Mouse (Mus musculus) limb, embryonic 12.5 days (tissue): ENCODE measurements around the gene Plac1. TPM values are rescaled to one million over a fixed set of nuclear protein-coding genes. Genes with fewer than 3 reads are reported as not detected.
A peak's percentile ranks its signal among the peaks of the same experiment; 100 is the strongest.

ENCODE experiments used
- ATAC-seq: fragments of 200-750 bp; cut with Nextera tagmentation; 2 replicates; pipeline ENCODE4 v1.8.0; 2017; ENCODE audit warnings: low read depth, moderate TSS enrichment; ENCODE audit not compliant: insufficient number of reproducible peaks, insufficient read depth, low FRiP score, low TSS enrichment
- H3K27ac ChIP-seq: fragments of 300-500 bp; sonication (generic); 2 replicates; pipeline ENCODE4 v1.5.1; 2016; ENCODE audit warnings: mild to moderate bottlenecking, moderate library complexity
- H3K27me3 ChIP-seq: fragments of 300-500 bp; sonication (generic); 2 replicates; pipeline ENCODE4 v1.6.1; 2016; ENCODE audit warnings: mild to moderate bottlenecking, moderate library complexity
- H3K36me3 ChIP-seq: fragments of 300-500 bp; sonication (generic); 2 replicates; pipeline ENCODE4 v1.6.1; 2016; ENCODE audit warnings: mild to moderate bottlenecking, moderate library complexity
- H3K4me1 ChIP-seq: fragments of 300-500 bp; sonication (generic); replicated peaks from 2 replicates; pipeline ENCODE4 v1.6.1; 2016
- H3K4me2 ChIP-seq: fragments of 300-500 bp; sonication (generic); 2 replicates; pipeline ENCODE4 v1.6.1; 2016; ENCODE audit warnings: mild to moderate bottlenecking, moderate library complexity
- H3K4me3 ChIP-seq: fragments of 300-500 bp; sonication (generic); replicated peaks from 2 replicates; pipeline ENCODE4 v1.5.1; 2016; ENCODE audit warnings: mild to moderate bottlenecking
- H3K9ac ChIP-seq: fragments of 300-500 bp; sonication (generic); replicated peaks from 2 replicates; pipeline ENCODE4 v1.6.1; 2016; ENCODE audit warnings: mild to moderate bottlenecking, moderate library complexity
- H3K9me3 ChIP-seq: fragments of 300-500 bp; sonication (generic); 2 replicates; pipeline ENCODE4 v1.6.1; 2016; ENCODE audit warnings: mild to moderate bottlenecking, moderate library complexity
- WGBS: fragments of 180-500 bp; shearing (Covaris S2); methylation state at CpG from one replicate; pipeline ENCODE4 v1.1.7; 2016; 5-methylcytosine and 5-hydroxymethylcytosine counted together
- polyA plus RNA-seq: library from polyadenylated mRNA; unstranded; fragments of >200 nt; fragmentation: Nextera tagmentation; extraction: Ambion mirVana; gene quantifications from 2 replicates; pipeline ENCODE4 v1.2.1, GENCODE M21; 2016

Gene Plac1
- polyA plus RNA-seq, 1 experiment from 2014 or later: 7.5 TPM

DNA sequence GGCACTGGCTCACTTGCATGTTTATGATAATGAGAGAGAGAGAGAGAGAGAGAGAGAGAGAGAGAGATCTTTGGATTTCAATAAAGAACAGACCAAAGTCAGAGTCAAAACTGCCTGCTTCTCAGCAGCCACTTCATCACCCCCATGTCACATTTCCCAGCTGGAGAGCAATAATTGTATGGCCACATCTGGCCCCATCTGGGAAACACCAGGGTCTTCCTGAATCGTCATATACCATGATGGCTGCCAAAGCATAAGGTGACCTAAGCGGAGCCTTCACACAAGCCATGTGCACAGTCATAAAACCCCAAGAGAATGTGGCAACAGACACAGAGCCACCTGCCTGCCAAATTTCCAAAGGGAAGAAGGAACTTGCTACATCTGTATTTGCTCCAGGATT, 91.9 kb downstream of the Plac1 start:
- H3K9ac ChIP-seq: no peak overlapping the region
- H3K4me2 ChIP-seq: no peak overlapping the region
- ATAC-seq: no peak
- no peak overlapping the region for H3K27ac ChIP-seq
- H3K9me3 ChIP-seq: no peaks in the 10 kb centered on the region
- no peak overlapping the region for H3K4me3 ChIP-seq
- no peaks in the 10 kb centered on the region for H3K36me3 ChIP-seq
- 0 out of 2 replicates have a peak, but pooled peaks cover 3% of the 10 kb centered on the region for H3K27me3 ChIP-seq
- no peaks in the 10 kb centered on the region for H3K4me1 ChIP-seq
- 32% methylated on average over 2 of the region's 2 CpGs for WGBS

DNA sequence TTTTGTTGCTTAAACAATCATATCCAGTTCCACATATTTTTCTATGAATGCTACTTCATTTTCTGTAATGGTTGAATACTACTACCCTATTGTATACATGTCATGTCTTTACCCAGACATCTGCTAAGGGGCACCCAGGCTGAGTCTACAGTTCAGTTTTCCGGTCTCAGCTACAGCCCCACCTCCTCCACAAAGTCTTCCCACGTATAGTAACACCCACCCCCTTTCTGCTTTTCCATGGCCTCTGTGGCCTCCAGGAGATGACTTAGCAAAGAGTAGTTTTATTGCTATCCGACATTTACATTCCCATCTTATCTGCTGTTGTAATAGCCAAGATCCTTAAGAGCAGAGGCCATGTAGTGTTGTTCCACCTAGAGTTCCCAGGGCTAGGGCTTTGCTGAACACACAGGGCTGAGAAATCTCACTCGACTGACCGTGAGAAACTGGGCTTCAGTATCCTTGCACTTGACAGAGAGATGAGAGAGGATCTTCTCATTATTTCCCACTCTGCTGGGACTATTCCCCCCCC, 93.5 kb downstream of the Plac1 start:
- H3K9me3 ChIP-seq: no peaks in the 10 kb centered on the region
- WGBS: 76% methylated on average over 5 of the region's 5 CpGs
- no peaks in the 10 kb centered on the region for H3K4me1 ChIP-seq
- no peak overlapping the region for H3K4me3 ChIP-seq
- H3K4me2 ChIP-seq: no peak overlapping the region
- no peak overlapping the region for H3K9ac ChIP-seq
- H3K27me3 ChIP-seq: 0 out of 2 replicates have a peak, but pooled peaks cover 3% of the 10 kb centered on the region
- no peaks in the 10 kb centered on the region for H3K36me3 ChIP-seq
- no peak for ATAC-seq
- no peak overlapping the region for H3K27ac ChIP-seq

DNA sequence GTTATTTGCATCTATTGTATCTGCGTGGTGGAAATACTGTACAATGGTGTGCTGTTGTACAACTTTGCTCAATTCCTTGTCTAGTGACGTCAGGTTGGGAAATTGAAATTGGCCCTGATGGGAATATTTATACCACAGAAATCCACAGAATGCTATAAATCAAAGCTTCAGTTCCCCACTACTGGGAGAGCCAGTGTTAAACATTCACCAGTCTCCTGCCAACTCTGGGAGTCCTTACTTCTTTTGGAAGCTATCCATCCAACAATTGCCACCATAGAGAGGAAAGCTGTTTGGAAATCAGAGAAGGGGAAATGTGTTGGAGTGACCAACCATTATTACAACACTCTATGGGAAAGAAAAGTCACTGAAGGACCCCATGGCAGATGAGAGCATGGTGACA, 100.3 kb downstream of the Plac1 start:
- H3K4me1 ChIP-seq: no peaks in the 10 kb centered on the region
- no peaks in the 10 kb centered on the region for H3K9me3 ChIP-seq
- no peak overlapping the region for H3K27ac ChIP-seq
- no peak for ATAC-seq
- no peaks in the 10 kb centered on the region; the same call in 1 of the 2 replicates for H3K27me3 ChIP-seq
- WGBS: 84% methylated on average over 2 of the region's 2 CpGs
- no peaks in the 10 kb centered on the region for H3K36me3 ChIP-seq
- H3K4me3 ChIP-seq: no peak overlapping the region
- no peak overlapping the region for H3K4me2 ChIP-seq
- H3K9ac ChIP-seq: no peak overlapping the region

DNA sequence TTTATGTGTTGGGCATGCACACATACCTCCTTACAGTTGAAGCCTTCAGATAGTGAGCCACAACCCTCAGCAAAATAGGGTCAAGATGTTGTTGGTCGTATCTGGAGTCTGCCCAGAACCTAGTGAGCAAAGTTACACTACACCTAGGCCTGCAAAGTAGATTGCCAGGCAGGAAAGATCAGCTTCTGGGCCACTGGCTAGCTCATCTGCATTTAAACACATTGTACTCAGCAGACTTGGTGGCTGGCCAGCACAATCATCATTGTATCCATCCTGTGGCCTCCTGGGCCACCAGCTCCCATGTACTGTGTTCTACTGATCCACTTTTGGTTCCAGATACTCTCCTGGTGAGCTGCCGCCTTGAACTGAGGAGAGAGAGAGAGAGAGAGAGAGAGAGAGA, 102.8 kb downstream of the Plac1 start:
- WGBS: 73% methylated on average over 2 of the region's 2 CpGs
- no peaks in the 10 kb centered on the region; the same call in 1 of the 2 replicates for H3K27me3 ChIP-seq
- H3K4me1 ChIP-seq: no peaks in the 10 kb centered on the region
- H3K9ac ChIP-seq: no peak overlapping the region
- H3K36me3 ChIP-seq: no peaks in the 10 kb centered on the region
- no peak overlapping the region for H3K27ac ChIP-seq
- no peaks in the 10 kb centered on the region for H3K9me3 ChIP-seq
- ATAC-seq: no peak
- no peak overlapping the region for H3K4me3 ChIP-seq
- no peak overlapping the region for H3K4me2 ChIP-seq

DNA sequence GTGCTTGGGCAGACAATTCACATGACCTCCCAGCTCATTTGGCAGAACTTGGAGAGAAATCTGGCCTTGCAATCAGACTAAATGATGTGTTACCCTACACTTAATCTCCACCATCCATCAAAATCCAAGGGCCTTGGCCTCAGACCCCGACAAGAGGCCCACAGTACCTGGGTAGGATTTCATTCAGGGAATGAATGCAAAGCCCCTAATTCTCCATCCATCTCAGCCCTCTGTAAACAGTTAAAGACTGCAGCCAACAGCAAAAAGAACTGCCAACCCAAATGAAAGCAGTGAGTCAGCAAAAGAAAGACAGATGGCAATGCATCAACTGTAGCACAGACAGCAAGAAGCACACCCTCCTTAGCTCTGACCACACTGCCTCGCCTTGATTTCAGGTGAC, 110.4 kb downstream of the Plac1 start:
- no peaks in the 10 kb centered on the region for H3K36me3 ChIP-seq
- peaks cover 2% of the 10 kb centered on the region for H3K27me3 ChIP-seq
- H3K4me2 ChIP-seq: no peak overlapping the region
- peaks cover 13% of the 10 kb centered on the region for H3K4me1 ChIP-seq
- ATAC-seq: no peak
- WGBS: 30% methylated on average over 2 of the region's 2 CpGs
- H3K9me3 ChIP-seq: no peaks in the 10 kb centered on the region
- H3K27ac ChIP-seq: no peak overlapping the region
- H3K4me3 ChIP-seq: no peak overlapping the region
- no peak overlapping the region for H3K9ac ChIP-seq

DNA sequence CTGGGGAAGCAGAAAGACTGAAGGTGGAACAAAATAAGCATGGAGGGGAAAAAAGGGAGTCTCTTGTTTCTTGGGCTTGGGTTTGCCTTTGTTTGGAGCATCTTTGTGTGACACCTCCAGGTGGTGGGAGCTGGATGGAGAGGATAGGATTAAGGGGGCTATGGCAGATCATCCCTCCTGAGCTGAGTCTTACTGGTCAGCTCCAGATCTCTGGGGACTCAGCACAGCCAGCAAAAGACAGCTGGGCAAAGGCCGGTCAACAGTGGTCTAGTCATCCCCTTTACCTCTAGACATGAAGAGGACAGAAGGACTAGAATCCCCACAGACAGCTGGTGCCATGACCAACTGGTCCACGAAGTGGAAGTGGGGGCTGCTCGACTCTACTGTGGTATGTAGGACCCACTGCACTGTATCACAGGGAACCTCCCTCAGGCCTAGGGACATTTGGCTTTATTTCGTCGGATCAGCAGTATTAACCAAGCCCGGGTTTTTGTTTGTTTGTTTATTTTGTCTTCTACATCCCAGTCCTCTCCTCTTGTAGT, 113.3 kb downstream of the Plac1 start:
- H3K4me1 ChIP-seq: peaks cover 13% of the 10 kb centered on the region
- no peak overlapping the region for H3K9ac ChIP-seq
- H3K9me3 ChIP-seq: no peaks in the 10 kb centered on the region
- H3K27me3 ChIP-seq: peaks cover 2% of the 10 kb centered on the region; the same call in 1 of the 2 replicates
- 65% methylated on average over 6 of the region's 6 CpGs for WGBS
- no peak overlapping the region for H3K4me2 ChIP-seq
- no peak overlapping the region for H3K4me3 ChIP-seq
- no peaks in the 10 kb centered on the region for H3K36me3 ChIP-seq
- ATAC-seq: peak; percentile 60
- peak overlapping the region; percentile 75 for H3K27ac ChIP-seq

DNA sequence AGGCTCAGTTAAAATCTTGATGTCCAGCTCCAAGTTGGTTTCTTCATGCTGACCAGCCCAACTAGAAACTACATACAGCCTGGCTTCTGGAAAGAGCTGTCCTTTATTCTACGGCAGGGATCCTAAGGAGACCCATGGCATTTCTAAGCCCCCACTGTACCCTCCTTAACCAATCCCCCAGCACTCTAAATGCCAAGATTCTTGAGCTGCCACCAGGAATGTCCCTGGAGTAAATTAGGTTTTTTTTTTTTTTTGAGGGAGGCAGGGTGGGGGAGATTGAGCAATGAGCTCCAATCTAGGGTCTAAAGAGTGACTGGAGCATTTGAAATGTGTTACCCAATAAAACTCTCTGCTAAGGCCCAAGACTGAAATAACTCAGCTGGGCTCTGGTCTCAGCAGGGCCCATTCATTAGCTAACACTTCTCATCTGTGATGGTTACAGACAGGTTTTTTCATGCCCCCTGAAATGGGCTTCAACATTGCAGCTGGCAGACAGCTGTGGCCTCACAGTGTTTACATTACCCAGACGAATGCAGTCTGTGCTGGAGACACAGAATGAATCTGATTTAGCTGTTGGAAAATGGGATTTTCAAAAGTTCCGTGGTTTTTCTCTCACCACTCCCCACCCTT, 114.0 kb downstream of the Plac1 start:
- no peaks in the 10 kb centered on the region for H3K9me3 ChIP-seq
- ATAC-seq: peak; percentile 88
- H3K4me1 ChIP-seq: peaks cover 13% of the 10 kb centered on the region
- H3K4me2 ChIP-seq: no peak overlapping the region; the same call in 1 of the 2 replicates
- H3K4me3 ChIP-seq: no peak overlapping the region
- H3K36me3 ChIP-seq: no peaks in the 10 kb centered on the region
- H3K9ac ChIP-seq: no peak overlapping the region
- H3K27me3 ChIP-seq: peaks cover 2% of the 10 kb centered on the region; the same call in 1 of the 2 replicates
- WGBS: 21% methylated on average over 3 of the region's 3 CpGs
- peak overlapping the region; percentile 75 for H3K27ac ChIP-seq

DNA sequence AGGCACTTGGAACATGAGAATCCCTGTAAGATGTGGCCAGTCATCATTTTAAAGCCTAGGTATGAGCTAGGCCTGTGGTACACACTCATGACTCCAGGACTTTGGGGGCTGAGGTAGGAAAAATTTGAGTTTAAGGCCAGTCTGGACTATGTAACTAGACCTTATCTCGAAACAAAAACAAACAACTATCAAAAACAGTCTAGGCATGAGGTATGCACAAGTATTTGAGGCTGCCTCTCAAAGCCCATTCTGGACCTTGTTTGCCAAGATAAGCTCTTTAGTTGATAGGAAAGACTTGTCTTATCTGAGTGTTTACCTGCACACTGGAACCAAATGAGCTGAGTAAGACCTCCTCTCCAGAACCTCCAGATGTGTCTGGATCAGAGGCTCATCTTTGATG, 116.3 kb downstream of the Plac1 start:
- Histone ChIP-seq H3K4me1 (peaks cover 13% of the 10 kb centered on the region), H3K4me2 (no peak overlapping the region), H3K27me3 (0 out of 2 replicates have a peak, but pooled peaks cover 3% of the 10 kb centered on the region), H3K9me3 (no peaks in the 10 kb centered on the region), H3K36me3 (no peaks in the 10 kb centered on the region), H3K4me3 (no peak overlapping the region), H3K9ac (no peak overlapping the region), H3K27ac (0 out of 2 replicates have a peak overlapping the region, but pooled peaks have one; percentile 7)
- WGBS: 88% methylated on average over 1 of the region's 1 CpGs
- no peak for ATAC-seq

DNA sequence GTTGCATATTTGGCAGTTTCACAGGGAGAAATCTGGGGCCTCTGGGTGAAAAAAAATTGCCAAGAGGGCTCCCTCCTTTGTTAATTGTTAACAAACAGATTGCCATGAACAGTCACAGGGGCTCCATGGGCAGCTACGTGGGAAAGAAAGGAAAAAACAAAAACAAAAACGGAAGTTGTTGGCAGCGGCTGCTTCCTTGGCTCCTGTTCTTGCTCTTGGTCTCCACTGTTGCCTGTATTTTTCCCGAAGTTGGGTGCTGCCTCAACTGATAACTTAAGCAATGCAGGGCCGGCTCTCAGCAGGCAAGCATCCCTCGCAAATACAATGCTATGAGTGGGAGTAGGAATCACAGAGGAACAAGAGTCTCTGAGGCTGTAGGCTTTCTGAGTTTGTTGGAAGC, 121.3 kb downstream of the Plac1 start:
- Histone ChIP-seq H3K27me3 (0 out of 2 replicates have a peak, but pooled peaks cover 6% of the 10 kb centered on the region), H3K9ac (no peak overlapping the region), H3K9me3 (no peaks in the 10 kb centered on the region), H3K4me3 (no peak overlapping the region), H3K36me3 (no peaks in the 10 kb centered on the region), H3K27ac (no peak overlapping the region), H3K4me1 (peaks cover 21% of the 10 kb centered on the region; the same call in 1 of the 2 replicates), H3K4me2 (no peak overlapping the region)
- 68% methylated on average over 6 of the region's 6 CpGs for WGBS
- ATAC-seq: no peak

DNA sequence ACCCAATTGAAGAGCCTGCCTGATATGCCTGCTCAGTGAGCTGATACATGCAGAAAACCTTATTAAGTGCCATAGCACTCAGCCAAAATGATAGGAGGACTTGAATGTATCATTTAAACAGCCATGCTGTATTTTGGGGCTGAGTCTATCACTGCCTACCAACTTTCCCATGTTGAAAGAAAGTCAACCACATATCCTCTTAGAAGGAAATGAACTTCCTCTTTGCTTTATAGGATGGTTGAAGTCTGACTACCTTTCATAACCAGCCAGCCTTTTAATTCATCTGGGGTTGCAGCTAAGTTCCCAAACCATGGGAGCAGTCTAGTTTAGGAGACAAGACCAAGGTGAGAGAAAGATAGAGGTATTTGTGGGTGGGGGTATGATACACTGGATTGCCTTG, 121.9 kb downstream of the Plac1 start:
- Histone ChIP-seq H3K4me2 (no peak overlapping the region), H3K27ac (no peak overlapping the region), H3K4me1 (peaks cover 21% of the 10 kb centered on the region; the same call in 1 of the 2 replicates), H3K4me3 (no peak overlapping the region), H3K9ac (no peak overlapping the region), H3K36me3 (no peaks in the 10 kb centered on the region), H3K9me3 (no peaks in the 10 kb centered on the region), H3K27me3 (0 out of 2 replicates have a peak, but pooled peaks cover 6% of the 10 kb centered on the region)
- no peak for ATAC-seq

DNA sequence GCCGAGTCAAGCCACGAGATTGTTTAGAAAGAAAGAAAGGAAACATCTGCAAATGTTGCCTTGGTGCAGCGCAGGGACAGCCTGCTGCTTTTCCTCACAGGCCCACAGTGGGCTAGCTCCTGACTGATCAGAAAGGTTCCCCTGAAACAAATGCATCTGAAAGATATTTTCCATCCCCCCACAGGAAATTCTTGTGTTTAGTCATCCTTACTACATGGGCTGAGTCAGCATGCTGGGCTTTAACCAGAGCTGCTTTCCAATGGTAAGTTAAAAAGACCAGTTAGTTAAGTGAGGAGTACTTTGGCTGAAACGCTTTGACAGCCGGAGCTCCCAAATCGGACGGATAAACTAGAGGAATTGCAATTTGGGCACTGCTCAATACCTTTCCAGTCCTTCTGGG, 124.9 kb downstream of the Plac1 start:
- no peak overlapping the region for H3K4me3 ChIP-seq
- H3K9me3 ChIP-seq: no peaks in the 10 kb centered on the region
- ATAC-seq: no peak
- WGBS: 53% methylated on average over 7 of the region's 7 CpGs
- no peaks in the 10 kb centered on the region for H3K36me3 ChIP-seq
- no peak overlapping the region for H3K9ac ChIP-seq
- no peak overlapping the region for H3K4me2 ChIP-seq
- H3K27me3 ChIP-seq: peaks cover 6% of the 10 kb centered on the region; the same call in 1 of the 2 replicates
- peaks cover 21% of the 10 kb centered on the region; the same call in 1 of the 2 replicates for H3K4me1 ChIP-seq
- H3K27ac ChIP-seq: no peak overlapping the region
